Mouse (Mus musculus) G1E (cell line): ENCODE results near the gene Cxcl17. TPM values are rescaled to one million over a fixed set of nuclear protein-coding genes. Genes with fewer than 3 reads are reported as not detected.

Source experiments
- ATAC-seq: 2 replicates; pipeline ENCODE4 v1.8.0; 2016; ENCODE audit warnings: mild to moderate bottlenecking; ENCODE audit not compliant: insufficient number of reproducible peaks, poor library complexity, low FRiP score, severe bottlenecking; ENCODE audit errors: extremely low read depth
- DNase-seq: peaks from one replicate; pipeline ENCODE4 v3.0.0; 2012; ENCODE audit warnings: low spot score
- H3K27me3 ChIP-seq: 2 replicates; pipeline ENCODE4 v1.6.1; 2012; ENCODE audit warnings: mild to moderate bottlenecking, low read length, inconsistent platforms; ENCODE audit not compliant: insufficient read depth
- H3K36me3 ChIP-seq: replicated peaks from 2 replicates; pipeline ENCODE3; 2012; ENCODE audit warnings: mild to moderate bottlenecking, inconsistent platforms
- H3K4me1 ChIP-seq: 2 replicates; pipeline ENCODE4 v1.6.1; 2012; ENCODE audit warnings: low read depth, low read length, inconsistent platforms, mixed read lengths; ENCODE audit not compliant: insufficient read depth
- H3K4me3 ChIP-seq: 2 replicates; pipeline ENCODE4 v1.5.1; 2012; ENCODE audit warnings: low read depth, mild to moderate bottlenecking, inconsistent platforms, low read length, moderate library complexity, mixed read lengths
- H3K9me3 ChIP-seq: replicated peaks from 2 replicates; pipeline ENCODE4 v1.6.1; 2012; ENCODE audit warnings: inconsistent platforms
- CTCF ChIP-seq: IDR thresholded peaks from 2 replicates; pipeline ENCODE4 v1.5.1; 2012; ENCODE audit warnings: low read depth, low read length, inconsistent platforms, mixed read lengths
- GATA1 ChIP-seq: IDR thresholded peaks from 2 replicates; pipeline ENCODE4 v1.6.1; 2012; ENCODE audit warnings: borderline replicate concordance, low read length, inconsistent platforms, mixed read lengths
- GATA2 ChIP-seq: IDR thresholded peaks from 2 replicates; pipeline ENCODE4 v1.6.1; 2012; ENCODE audit warnings: low read depth, low read length, inconsistent platforms, borderline replicate concordance
- POLR2AphosphoS5 ChIP-seq: IDR thresholded peaks from 2 replicates; pipeline ENCODE4 v1.6.1; 2012; ENCODE audit warnings: low read depth, low read length, inconsistent platforms; ENCODE audit not compliant: insufficient replicate concordance
- TAL1 ChIP-seq: conservative IDR thresholded peaks from 2 replicates; pipeline ENCODE4 v1.6.1; 2012; ENCODE audit warnings: low read depth, low read length, inconsistent platforms, mixed read lengths
- polyA plus RNA-seq: library from polyadenylated mRNA; stranded (reverse); fragments of >175 nt; gene quantifications from 2 replicates; pipeline ENCODE4 v1.2.3, GENCODE M21; 2012
- total RNA-seq, 2 experiments: library from RNA; stranded (forward) in 1 of 2; stranded (reverse) in 1 of 2; fragments of 200-1000 nt in 1 of 2; fragments of >200 nt in 1 of 2; fragmentation: Nextera tagmentation in 1 of 2; gene quantifications; 2 replicates each; pipeline ENCODE4 v1.2.3; 2014 to 2017

Cxcl17 gene
- total and polyA plus RNA-seq, 3 experiments, result not detected

DNA sequence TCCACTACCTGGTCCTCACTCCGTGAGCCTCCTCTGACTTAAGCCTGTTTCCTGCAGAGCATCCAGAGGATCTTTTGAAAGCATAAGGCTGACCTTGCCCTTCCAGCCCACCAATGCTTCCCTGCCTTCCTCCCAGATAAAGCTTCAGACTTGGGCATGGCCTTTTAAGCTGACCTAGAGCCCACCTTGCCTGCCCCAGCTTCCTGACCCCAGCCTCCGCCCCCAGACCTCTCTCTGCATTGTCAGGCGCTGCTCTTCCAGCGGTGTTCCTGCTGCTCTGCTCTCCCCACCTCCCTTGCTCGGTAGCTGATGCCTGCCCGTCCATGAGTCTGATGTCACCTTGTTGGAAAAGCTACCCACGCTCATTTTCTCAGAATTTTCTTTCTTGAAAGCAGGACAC, 19.8 kb downstream of the Cxcl17 start:
- Histone ChIP-seq H3K27me3 (no peaks in the 10 kb centered on the region), H3K4me1 (peaks cover 71% of the 10 kb centered on the region), H3K9me3 (no peaks in the 10 kb centered on the region), H3K36me3 (peaks cover 61% of the 10 kb centered on the region), H3K4me3 (no peak overlapping the region)
- TF ChIP-seq GATA1 (no peak), CTCF (no peak), TAL1 (no peak), POLR2AphosphoS5 (no peak), GATA2 (no peak)
- ATAC-seq (no peak), DNase-seq (no peak)

DNA sequence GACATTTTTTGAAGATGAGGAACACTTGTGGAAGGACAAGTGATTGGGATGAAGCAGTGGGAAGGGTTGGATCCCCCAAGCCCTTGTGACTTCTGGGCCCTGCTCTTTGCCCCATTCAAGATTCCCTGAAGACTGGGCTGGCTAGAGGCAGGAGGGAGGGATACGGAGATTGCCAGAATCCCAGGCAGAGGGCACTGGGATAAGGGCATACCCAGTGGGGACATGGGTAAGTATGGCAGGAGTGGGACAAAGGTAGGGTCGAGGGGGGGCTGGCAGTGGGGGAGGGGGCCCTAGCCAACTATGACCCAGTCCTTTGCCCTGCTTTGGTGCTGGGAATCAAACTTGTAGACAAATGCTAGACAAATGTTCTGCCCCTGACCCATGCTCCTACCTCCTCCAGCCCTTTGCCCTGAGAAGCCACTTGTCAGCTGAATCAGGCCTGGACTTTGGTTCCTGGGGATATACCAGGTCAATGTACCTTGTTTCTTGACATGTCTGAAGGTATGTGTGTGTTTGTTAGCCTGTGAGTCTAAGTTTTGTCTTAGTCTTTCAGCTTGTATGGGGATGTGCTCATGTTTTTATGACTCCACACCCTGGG, 20.7 kb downstream of the Cxcl17 start:
- H3K4me1 ChIP-seq, result peaks cover 75% of the 10 kb centered on the region
- ATAC-seq (no peak), DNase-seq (no peak)
- no peaks in the 10 kb centered on the region for H3K9me3 ChIP-seq
- H3K27me3 ChIP-seq, result no peaks in the 10 kb centered on the region
- TF ChIP-seq TAL1 (no peak), GATA1 (no peak), GATA2 (no peak), CTCF (no peak), POLR2AphosphoS5 (no peak)
- H3K36me3 ChIP-seq, result peaks cover 70% of the 10 kb centered on the region
- H3K4me3 ChIP-seq, result no peak overlapping the region

DNA sequence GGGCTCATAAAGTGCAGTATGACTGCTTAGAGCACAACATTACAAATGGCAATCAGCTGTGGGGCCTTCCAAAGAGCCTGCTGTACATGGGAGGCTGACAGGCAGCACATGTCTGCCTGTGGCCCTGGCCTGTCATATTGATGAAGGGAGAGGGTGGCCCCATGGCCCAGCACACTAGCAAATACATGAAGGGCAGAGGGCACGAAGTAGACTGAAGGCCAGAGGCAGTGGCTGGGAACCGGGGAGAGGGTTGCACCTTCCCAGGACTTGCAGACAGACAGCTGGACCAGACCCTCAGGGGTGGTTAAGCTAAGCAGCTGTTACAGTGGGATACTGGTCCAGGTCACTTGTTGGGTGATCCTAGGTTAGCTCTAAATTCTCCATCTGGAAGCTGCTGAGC, 21.7 kb downstream of the Cxcl17 start:
- no peak overlapping the region; the same call in 1 of the 2 replicates for H3K4me3 ChIP-seq
- H3K27me3 ChIP-seq, result no peaks in the 10 kb centered on the region
- no peaks in the 10 kb centered on the region for H3K9me3 ChIP-seq
- ATAC-seq, result no peak
- H3K4me1 ChIP-seq, result peaks cover 75% of the 10 kb centered on the region
- peaks cover 68% of the 10 kb centered on the region for H3K36me3 ChIP-seq
- TF ChIP-seq GATA2 (no peak), TAL1 (no peak), POLR2AphosphoS5 (no peak), CTCF (no peak), GATA1 (no peak)
- DNase-seq, result no peak

DNA sequence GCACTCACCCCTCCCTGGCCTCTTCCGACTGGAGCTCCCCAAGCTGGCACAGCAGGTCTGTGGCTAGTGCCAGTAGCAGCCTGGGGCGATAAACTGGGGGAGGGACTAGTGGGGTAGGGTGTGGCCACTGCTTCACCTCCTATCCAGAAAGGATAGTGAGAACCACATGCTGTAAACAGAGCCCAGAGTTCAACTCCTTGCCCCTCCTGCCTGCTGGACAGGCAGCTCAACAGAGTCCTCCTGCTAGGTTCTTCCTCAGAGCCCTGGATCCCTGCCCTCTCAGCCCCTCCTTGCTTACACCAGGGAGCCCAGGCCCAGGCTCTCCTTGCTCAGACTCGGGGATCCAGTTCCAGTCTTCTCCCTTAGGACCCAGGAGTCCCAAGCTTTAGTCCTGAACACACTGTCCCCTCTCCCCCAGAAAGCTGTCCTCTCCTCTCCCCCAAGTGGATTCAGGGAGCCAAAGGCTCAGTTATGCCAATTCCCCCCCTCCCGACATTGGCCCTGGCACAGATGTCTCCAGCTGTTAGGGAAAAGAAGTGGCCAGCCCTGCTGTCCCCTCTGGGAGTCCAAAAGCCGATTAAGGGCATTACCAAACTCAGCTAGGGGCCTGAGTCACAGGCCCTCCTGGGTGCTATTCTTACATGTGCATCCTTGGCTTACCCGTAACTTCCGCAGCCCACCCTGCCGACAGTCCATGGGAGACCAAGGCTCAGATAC, 22.5 kb downstream of the Cxcl17 start:
- Histone ChIP-seq H3K4me1 (peaks cover 82% of the 10 kb centered on the region), H3K27me3 (no peaks in the 10 kb centered on the region), H3K4me3 (peak overlapping the region; percentile 2; the same call in 1 of the 2 replicates), H3K9me3 (no peaks in the 10 kb centered on the region), H3K36me3 (peaks cover 75% of the 10 kb centered on the region)
- TF ChIP-seq GATA1 (no peak), POLR2AphosphoS5 (no peak), TAL1 (no peak), GATA2 (no peak), CTCF (no peak)
- DNase-seq (peak; percentile 50), ATAC-seq (peak; percentile 59; the same call in 1 of the 2 replicates)

DNA sequence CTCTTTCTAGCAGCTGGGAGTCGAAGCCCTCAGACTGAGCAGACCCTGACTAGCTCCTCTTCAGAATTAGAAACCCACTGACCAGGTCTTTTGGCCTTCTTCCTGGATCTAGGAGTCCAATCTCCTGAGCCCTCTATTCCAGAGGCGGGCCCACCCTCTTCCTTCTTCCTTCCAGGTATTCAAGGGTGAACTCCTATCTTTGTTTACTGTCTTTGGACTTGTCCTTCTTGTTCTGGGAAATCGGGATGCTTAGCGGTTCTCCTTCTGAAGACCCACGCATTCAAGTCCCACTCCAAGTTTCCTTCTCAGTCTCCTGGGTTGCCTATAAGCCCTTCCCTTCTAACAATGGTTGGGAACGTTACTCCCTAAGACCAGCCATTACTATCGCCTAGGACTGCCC, 23.8 kb downstream of the Cxcl17 start:
- Histone ChIP-seq H3K4me1 (peaks cover 81% of the 10 kb centered on the region), H3K9me3 (no peaks in the 10 kb centered on the region), H3K4me3 (no peak overlapping the region), H3K36me3 (peaks cover 87% of the 10 kb centered on the region), H3K27me3 (no peaks in the 10 kb centered on the region)
- DNase-seq (no peak), ATAC-seq (no peak)
- TF ChIP-seq GATA2 (no peak), CTCF (no peak), POLR2AphosphoS5 (no peak), GATA1 (no peak), TAL1 (no peak)

DNA sequence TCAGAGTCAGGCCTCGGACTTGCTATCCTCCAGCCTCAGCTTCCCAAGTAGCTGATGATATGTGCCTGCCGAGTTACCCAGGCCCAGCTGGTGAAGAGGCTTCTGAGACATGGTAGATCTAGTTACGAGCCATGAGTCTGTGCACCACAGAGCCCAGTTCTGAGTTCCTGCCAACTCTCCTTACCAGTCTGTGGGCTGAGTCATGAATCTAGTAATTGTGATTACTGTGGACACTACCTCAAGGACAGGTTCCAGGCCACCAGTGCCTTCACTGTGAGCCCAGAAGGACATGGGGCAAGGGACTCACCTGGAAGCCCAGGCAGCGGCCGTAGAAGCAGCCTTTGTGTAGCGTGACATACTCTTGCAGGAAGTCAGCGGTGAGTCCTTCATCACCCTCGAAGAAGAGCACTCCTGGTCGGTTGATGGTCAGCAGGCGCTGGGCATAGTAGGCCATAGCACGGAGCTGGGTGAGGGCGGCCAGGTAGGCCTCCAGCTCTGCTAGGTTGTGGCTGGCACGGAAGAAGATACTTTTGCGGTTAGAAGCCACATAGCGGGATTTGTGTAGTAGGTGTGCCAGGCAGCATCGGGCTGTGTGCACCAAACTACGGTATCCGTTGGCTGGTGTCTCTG, 24.8 kb downstream of the Cxcl17 start:
- Histone ChIP-seq H3K9me3 (no peaks in the 10 kb centered on the region), H3K36me3 (peaks cover 88% of the 10 kb centered on the region), H3K4me1 (peaks cover 71% of the 10 kb centered on the region), H3K27me3 (no peaks in the 10 kb centered on the region), H3K4me3 (no peak overlapping the region)
- DNase-seq, result no peak
- no peak for ATAC-seq
- TF ChIP-seq GATA2 (no peak), CTCF (no peak), POLR2AphosphoS5 (no peak), TAL1 (no peak), GATA1 (no peak)
